ENCODE assay signal across 8 mouse cellular contexts in genomic region chr10:62578338-62579100, GRCm38 (mm10). TPM values are rescaled to one million over a fixed set of nuclear protein-coding genes. Genes with fewer than 3 reads are reported as not detected.
DNase-seq lines count a peak whose midpoint lies in the region; ATAC-seq lines count a peak whose summit lies in the region.

TSS of gene Kif1bp (minus strand) at chr10:62578457.

- H3K4me3 ChIP-seq in heart, embryonic 10.5 days = peak within 1 kb of the TSS; percentile 89
- H3K4me3 ChIP-seq in kidney, embryonic 15.5 days (replicated peaks) = peak within 1 kb of the TSS; percentile 95

- peak; percentile 98 for ATAC-seq in erythroblast, adult 5-6 weeks (replicated peaks; ENCODE audit: low FRiP score, poor library complexity, severe bottlenecking)
- peak; percentile 98 for ATAC-seq in kidney, embryonic 15.5 days (replicated peaks; ENCODE audit: low FRiP score)
- peak; percentile 99 for ATAC-seq in monocyte, adult 5-6 weeks (replicated peaks; ENCODE audit: insufficient number of reproducible peaks, low FRiP score, low TSS enrichment, poor library complexity, severe bottlenecking)

- peaks cover 10% of the 10 kb centered on the region for H3K4me1 ChIP-seq in heart, embryonic 10.5 days
- peaks cover 13% of the 10 kb centered on the region for H3K4me1 ChIP-seq in kidney, embryonic 15.5 days

- peak; percentile 86 to 88 for DNase-seq in B cell, adult 2 months
- peak; percentile 100 for DNase-seq in brain, adult 2 months (ENCODE audit: low read depth, low spot score)
- DNase-seq in heart, embryonic 10.5 days (ENCODE audit: low spot score) = peak; percentile 99
- DNase-seq in liver = peak; percentile 95
- DNase-seq in spleen, postnatal 4 days (ENCODE audit: low spot score in 2 of 2) = peak; percentile 94 to 95

- peaks cover 57% of the 10 kb centered on the region for H3K36me3 ChIP-seq in heart, embryonic 10.5 days
- peaks cover 59% of the 10 kb centered on the region for H3K36me3 ChIP-seq in kidney, embryonic 15.5 days

- peak within 1 kb of the TSS; percentile 80 for H3K9ac ChIP-seq in kidney, embryonic 15.5 days

- WGBS in heart, embryonic 10.5 days = 7% methylated on average over 33 of the region's 33 CpGs
- WGBS in kidney, embryonic 15.5 days = 6% methylated on average over 33 of the region's 33 CpGs

- no peaks in the 10 kb centered on the region for H3K27me3 ChIP-seq in heart, embryonic 10.5 days (ENCODE audit: insufficient read depth, poor library complexity, severe bottlenecking)
- H3K27me3 ChIP-seq in kidney, embryonic 15.5 days = no peaks in the 10 kb centered on the region

- H3K4me2 ChIP-seq in kidney, embryonic 15.5 days = peak within 1 kb of the TSS; percentile 91

- H3K27ac ChIP-seq in heart, embryonic 10.5 days = peak within 1 kb of the TSS; percentile 87
- H3K27ac ChIP-seq in kidney, embryonic 15.5 days = peak within 1 kb of the TSS; percentile 82

- no peaks in the 10 kb centered on the region for H3K9me3 ChIP-seq in heart, embryonic 10.5 days
- H3K9me3 ChIP-seq in kidney, embryonic 15.5 days (replicated peaks) = no peaks in the 10 kb centered on the region

RNA-seq across cellular contexts. Expression of gene Kif1bp, which starts in this region (rescaled TPM):
- 7.3 and 16.1 TPM in 2 replicates for total RNA-seq in erythroblast, adult 5-6 weeks (2015; ENCODE audit: low replicate concordance)
- total RNA-seq in erythroblast, adult 5-6 weeks (2017; ENCODE audit: low replicate concordance) = 3.5 and 7.9 TPM in 2 replicates
- polyA plus RNA-seq in heart, embryonic 10.5 days (2016; fragmentation: Nextera tagmentation; extraction: Ambion mirVana) = 31.5 and 33.9 TPM in 2 replicates
- polyA plus RNA-seq in kidney, embryonic 15.5 days (2015; fragmentation: Nextera tagmentation; extraction: Ambion mirVana) = 34.0 and 35.2 TPM in 2 replicates
- total RNA-seq in monocyte, adult 5-6 weeks (2017) = 8.9 to 19.4 TPM (median 13.1 TPM) in 3 replicates

Comparison
In these comparisons a context has a peak if more than half of its experiments do, and no peak if none do; other contexts are left out.
1. Peak in every context shown above with its lines: DNase-seq, ATAC-seq, H3K4me3 ChIP-seq and H3K27ac ChIP-seq.